Mouse (Mus musculus) small intestine, adult 2 months (tissue): ENCODE data around the gene Mbtd1. TPM values are rescaled to one million over a fixed set of nuclear protein-coding genes. Genes with fewer than 3 reads are reported as not detected.
A peak's percentile ranks its signal among the peaks of the same experiment; 100 is the strongest.

ENCODE experiments used
- H3K27ac ChIP-seq: fragments of 200-500 bp; 2 replicates; pipeline ENCODE4 v1.5.1; 2012; ENCODE audit warnings: low read depth, low read length, control low read depth, inconsistent platforms; ENCODE audit not compliant: insufficient read depth
- H3K27me3 ChIP-seq: fragments of 200-500 bp; 2 replicates; pipeline ENCODE4 v1.6.1; 2012; ENCODE audit warnings: mild to moderate bottlenecking, moderate library complexity, low read length, inconsistent platforms; ENCODE audit not compliant: control insufficient read depth, insufficient read depth
- H3K36me3 ChIP-seq: fragments of 200-500 bp; 2 replicates; pipeline ENCODE4 v1.6.1; 2012; ENCODE audit warnings: mild to moderate bottlenecking, low read length, control low read depth, inconsistent platforms; ENCODE audit not compliant: control insufficient read depth, insufficient read depth
- H3K4me1 ChIP-seq: fragments of 200-500 bp; 2 replicates; pipeline ENCODE4 v1.6.1; 2012; ENCODE audit warnings: low read length, inconsistent platforms, mixed read lengths; ENCODE audit not compliant: control insufficient read depth, insufficient read depth, insufficient read length
- H3K4me3 ChIP-seq: fragments of 200-500 bp; 2 replicates; pipeline ENCODE4 v1.5.1; 2012; ENCODE audit warnings: low read depth, mild to moderate bottlenecking, control low read depth, inconsistent platforms, low read length, moderate library complexity
- CTCF ChIP-seq: fragments of 200-500 bp; IDR thresholded peaks from 2 replicates; pipeline ENCODE4 v1.5.1; 2012; ENCODE audit warnings: low read depth, mild to moderate bottlenecking, control low read depth, inconsistent platforms, low read length, moderate library complexity, mixed read lengths; ENCODE audit not compliant: insufficient replicate concordance, insufficient read length; ENCODE audit errors: extremely low read depth
- POLR2A ChIP-seq: fragments of 200-500 bp; IDR thresholded peaks from 2 replicates; pipeline ENCODE4 v1.6.1; 2012; ENCODE audit warnings: low read depth, mild to moderate bottlenecking, control low read depth, inconsistent platforms, low read length, moderate library complexity
- WGBS: fragments of 180-500 bp; shearing (Covaris S2); methylation state at CpG from one replicate; pipeline ENCODE4 v1.1.7; 2018; 5-methylcytosine and 5-hydroxymethylcytosine counted together
- polyA plus RNA-seq: library from polyadenylated mRNA; depleted of rRNA; stranded (reverse); fragments of >200 nt; gene quantifications from 2 replicates; pipeline ENCODE4 v1.2.3, GENCODE M21; 2012

Mbtd1 gene
- polyA plus RNA-seq, 1 experiment = 0.91 TPM

- TF ChIP-seq CTCF = no peak
- TF ChIP-seq POLR2A = no peak
- no peaks in the 10 kb centered on the region for H3K27me3 ChIP-seq
- H3K36me3 ChIP-seq = peaks cover 31% of the 10 kb centered on the region
- 90% methylated on average over 4 of the region's 4 CpGs for WGBS
- no peak overlapping the region for H3K27ac ChIP-seq
- H3K4me1 ChIP-seq = no peaks in the 10 kb centered on the region
- no peak overlapping the region for H3K4me3 ChIP-seq
These were observed 23.5 kb upstream of the Mbtd1 start for GRCm38 (mm10) chr11:93862045-93862623.

- Histone ChIP-seq H3K4me3 (no peak overlapping the region), H3K4me1 (no peaks in the 10 kb centered on the region), H3K27me3 (no peaks in the 10 kb centered on the region), H3K36me3 (peaks cover 33% of the 10 kb centered on the region), H3K27ac (no peak overlapping the region)
- WGBS = 85% methylated on average over 1 of the region's 1 CpGs
- TF ChIP-seq POLR2A (no peak), CTCF (no peak)
These were observed 23.0 kb upstream of the Mbtd1 start for GRCm38 (mm10) chr11:93862638-93863037.

GRCm38 (mm10) chr11:93884068-93884467 lies 1.6 kb upstream of the Mbtd1 start:
- 82% methylated on average over 4 of the region's 4 CpGs for WGBS

GRCm38 (mm10) chr11:93884901-93885571 lies 616 bp upstream of the Mbtd1 start:
- 0 out of 2 replicates have a peak, but pooled peaks have one; percentile 4 for TF ChIP-seq POLR2A
- TF ChIP-seq CTCF = 0 out of 2 replicates have a peak, but pooled peaks have one; percentile 19
- WGBS = under 1% methylated on average over 81 of the region's 81 CpGs
- no peaks in the 10 kb centered on the region for H3K27me3 ChIP-seq
- peak overlapping the region; percentile 75 for H3K27ac ChIP-seq
- peak overlapping the region; percentile 89 for H3K4me3 ChIP-seq
- peaks cover 6% of the 10 kb centered on the region; the same call in 1 of the 2 replicates for H3K4me1 ChIP-seq
- H3K36me3 ChIP-seq = peaks cover 2% of the 10 kb centered on the region

More at GRCm38 (mm10) chr11:93884068-93884467, 1.6 kb upstream of the Mbtd1 start:
- H3K4me1 ChIP-seq = peaks cover 6% of the 10 kb centered on the region; the same call in 1 of the 2 replicates
- H3K36me3 ChIP-seq = peaks cover 2% of the 10 kb centered on the region
- H3K27me3 ChIP-seq = no peaks in the 10 kb centered on the region
- H3K27ac ChIP-seq = no peak overlapping the region
- no peak overlapping the region for H3K4me3 ChIP-seq
- no peak for TF ChIP-seq CTCF
- no peak for TF ChIP-seq POLR2A

GRCm38 (mm10) chr11:93886411-93887079 lies 893 bp downstream of the Mbtd1 start:
- TF ChIP-seq POLR2A = no peak
- TF ChIP-seq CTCF = no peak
- Histone ChIP-seq H3K27me3 (no peaks in the 10 kb centered on the region), H3K27ac (no peak overlapping the region; the same call in 1 of the 2 replicates)

GRCm38 (mm10) chr11:93887080-93887447 lies 1.4 kb downstream of the Mbtd1 start:
- H3K4me3 ChIP-seq = peak overlapping the region; percentile 89; the same call in 1 of the 2 replicates
- no peak overlapping the region for H3K27ac ChIP-seq
- no peak for TF ChIP-seq POLR2A
- TF ChIP-seq CTCF = no peak
- H3K36me3 ChIP-seq = 0 out of 2 replicates have a peak, but pooled peaks cover 2% of the 10 kb centered on the region
- H3K27me3 ChIP-seq = no peaks in the 10 kb centered on the region
- peaks cover 6% of the 10 kb centered on the region; the same call in 1 of the 2 replicates for H3K4me1 ChIP-seq
- 5% methylated on average over 4 of the region's 4 CpGs for WGBS

More at GRCm38 (mm10) chr11:93886411-93887079, 893 bp downstream of the Mbtd1 start:
- peaks cover 6% of the 10 kb centered on the region; the same call in 1 of the 2 replicates for H3K4me1 ChIP-seq
- whole genome bisulfite sequencing = under 1% methylated on average over 34 of the region's 34 CpGs
- H3K4me3 ChIP-seq = peak overlapping the region; percentile 89
- H3K36me3 ChIP-seq = 0 out of 2 replicates have a peak, but pooled peaks cover under 1% of the 10 kb centered on the region

- Histone ChIP-seq H3K36me3 (peaks cover 9% of the 10 kb centered on the region), H3K27me3 (no peaks in the 10 kb centered on the region), H3K4me3 (no peak overlapping the region), H3K27ac (no peak overlapping the region), H3K4me1 (no peaks in the 10 kb centered on the region)
- TF ChIP-seq POLR2A (no peak), CTCF (no peak)
- 74% methylated on average over 3 of the region's 3 CpGs for WGBS
These were observed 12.1 kb downstream of the Mbtd1 start for GRCm38 (mm10) chr11:93897732-93898131.
